Mouse (Mus musculus): Measurements from ENCODE around the gene Spef1.
"Not testable (repeated sequence)": the region's sequence is repeated elsewhere in the genome, so short reads cannot be mapped to it uniquely, and the experiment has no call there.

The Spef1 gene

GRCm38 (mm10) chr2:131186771-131187601, at the start of gene Spef1, which contains the start of gene Cdc25b:
Gene Spef1, minus strand, starts transcription at chr2:131187282.
Gene Cdc25b, plus strand, starts transcription at chr2:131186949.
- DNase-seq (ENCODE audit: low spot score): peak; percentile 82

- DNase-seq (ENCODE audit: low spot score): no peak
Observed at GRCm38 (mm10) chr2:131234970-131235635, 48.0 kb upstream of the Spef1 start.

- DNase-seq (ENCODE audit: low spot score): no peak
Observed at GRCm38 (mm10) chr2:131234127-131234650, 47.1 kb upstream of the Spef1 start.

- DNase-seq (ENCODE audit: low spot score): peak; percentile 94
Observed at GRCm38 (mm10) chr2:131233307-131234126, 46.4 kb upstream of the Spef1 start, which contains the start of gene Mavs. Gene Mavs, plus strand, starts transcription at chr2:131234063.

GRCm38 (mm10) chr2:131232558-131232957, 45.5 kb upstream of the Spef1 start:
- DNase-seq (ENCODE audit: low spot score): no peak

- DNase-seq (ENCODE audit: low spot score): no peak
Observed at GRCm38 (mm10) chr2:131227243-131227642, 40.2 kb upstream of the Spef1 start.

- not testable (repeated sequence) for DNase-seq (ENCODE audit: low spot score)
Observed at GRCm38 (mm10) chr2:131226669-131227068, 39.6 kb upstream of the Spef1 start.

- no peak for DNase-seq (ENCODE audit: low spot score)
Observed at GRCm38 (mm10) chr2:131225178-131225577, 38.1 kb upstream of the Spef1 start.

GRCm38 (mm10) chr2:131223569-131223968, 36.5 kb upstream of the Spef1 start:
- no peak for DNase-seq (ENCODE audit: low spot score)

- no peak for DNase-seq (ENCODE audit: low spot score)
Observed at GRCm38 (mm10) chr2:131222562-131222961, 35.5 kb upstream of the Spef1 start.

- DNase-seq (ENCODE audit: low spot score): no peak
Observed at GRCm38 (mm10) chr2:131221853-131222515, 34.9 kb upstream of the Spef1 start.

GRCm38 (mm10) chr2:131220030-131220429, 32.9 kb upstream of the Spef1 start:
- no peak for DNase-seq (ENCODE audit: low spot score)

GRCm38 (mm10) chr2:131215941-131216858, 29.1 kb upstream of the Spef1 start:
- DNase-seq (ENCODE audit: low spot score): no peak

GRCm38 (mm10) chr2:131213773-131214172, 26.7 kb upstream of the Spef1 start:
- DNase-seq (ENCODE audit: low spot score): no peak

GRCm38 (mm10) chr2:131211026-131211615, 24.0 kb upstream of the Spef1 start:
- no peak for DNase-seq (ENCODE audit: low spot score)

GRCm38 (mm10) chr2:131209969-131210792, 23.1 kb upstream of the Spef1 start:
- DNase-seq (ENCODE audit: low spot score): peak; percentile 97

- no peak for DNase-seq (ENCODE audit: low spot score)
Observed at GRCm38 (mm10) chr2:131209125-131209795, 22.2 kb upstream of the Spef1 start.

GRCm38 (mm10) chr2:131208356-131208755, 21.3 kb upstream of the Spef1 start:
- no peak for DNase-seq (ENCODE audit: low spot score)
